In genomic region chr13:27945062-27945461, GRCm38 (mm10) we compare ENCODE assay signal across 10 mouse cellular contexts.
DNase-seq lines count a peak whose midpoint lies in the region; ATAC-seq and TF ChIP-seq lines count a peak whose summit lies in the region.
"Had no signal": no experiment of that assay in that cellular context is flagged by ENCODE, and none has a peak within 500 bp of the region (broad histone marks: within the 10 kb centered on the region; RNA-seq: fewer than 3 reads in every experiment).

No protein-coding gene starts in this region.

- peak; percentile 22 for DNase-seq in forebrain, embryonic 10.5 days (ENCODE audit: extremely low spot score, low spot score)
- peak; percentile 44 for DNase-seq in urinary bladder, postnatal 14 days (ENCODE audit: low spot score)
- DNase-seq in urinary bladder, postnatal 4 days (ENCODE audit: low spot score in 2 of 2): no peak
- DNase-seq in kidney, adult 9 months: peak; percentile 59
- DNase-seq in liver, postnatal 0 days: peak; percentile 48
- peak; percentile 59 for DNase-seq in splenic B cell, adult 2 months (ENCODE audit: low read depth, low spot score)

- TF ChIP-seq EP300 in liver, postnatal 0 days (IDR thresholded peaks at IDR 0.05; ENCODE audit: low read depth): no peak

- no peak overlapping the region for H3K4me3 ChIP-seq in forebrain, embryonic 10.5 days
- H3K4me3 ChIP-seq in forebrain, embryonic 15.5 days: no peak overlapping the region
- H3K4me3 ChIP-seq in cortical plate, adult 2 months (ENCODE audit: insufficient read depth, low read length): no peak overlapping the region
- H3K4me3 ChIP-seq in liver, postnatal 0 days (ENCODE audit: low read depth, low read length): no peak overlapping the region
- H3K4me3 ChIP-seq: hindbrain, embryonic 15.5 days; neural tube, embryonic 13.5 days had no signal

- H3K9ac ChIP-seq in forebrain, embryonic 15.5 days (replicated peaks): no peak overlapping the region
- H3K9ac ChIP-seq in liver, postnatal 0 days (replicated peaks): no peak overlapping the region
- H3K9ac ChIP-seq: hindbrain, embryonic 15.5 days; neural tube, embryonic 13.5 days had no signal

- H3K4me2 ChIP-seq in forebrain, embryonic 15.5 days (replicated peaks): no peak overlapping the region
- no peak overlapping the region for H3K4me2 ChIP-seq in liver, postnatal 0 days (ENCODE audit: low read depth, low read length)
- H3K4me2 ChIP-seq: hindbrain, embryonic 15.5 days; neural tube, embryonic 13.5 days had no signal

- no peaks in the 10 kb centered on the region for H3K4me1 ChIP-seq in forebrain, embryonic 10.5 days
- no peaks in the 10 kb centered on the region for H3K4me1 ChIP-seq in forebrain, embryonic 15.5 days
- no peaks in the 10 kb centered on the region for H3K4me1 ChIP-seq in cortical plate, adult 2 months (ENCODE audit: control insufficient read depth, insufficient read depth, low read length)
- H3K4me1 ChIP-seq in liver, postnatal 0 days (ENCODE audit: insufficient read depth): no peaks in the 10 kb centered on the region
- H3K4me1 ChIP-seq: hindbrain, embryonic 15.5 days; neural tube, embryonic 13.5 days had no signal

- H3K36me3 ChIP-seq in forebrain, embryonic 10.5 days (replicated peaks): no peaks in the 10 kb centered on the region
- H3K36me3 ChIP-seq in forebrain, embryonic 15.5 days: no peaks in the 10 kb centered on the region
- H3K36me3 ChIP-seq in liver, postnatal 0 days (replicated peaks; ENCODE audit: insufficient read depth, low read length): no peaks in the 10 kb centered on the region
- H3K36me3 ChIP-seq in splenic B cell, adult 2 months (ENCODE audit: control insufficient read depth, insufficient read depth, low read length, poor library complexity, severe bottlenecking): no peaks in the 10 kb centered on the region
- H3K36me3 ChIP-seq: hindbrain, embryonic 15.5 days; neural tube, embryonic 13.5 days had no signal

- H3K9me3 ChIP-seq in forebrain, embryonic 10.5 days: no peaks in the 10 kb centered on the region; the same call in 1 of the 2 replicates
- no peaks in the 10 kb centered on the region for H3K9me3 ChIP-seq in forebrain, embryonic 15.5 days
- H3K9me3 ChIP-seq in liver, postnatal 0 days (ENCODE audit: low read length): no peaks in the 10 kb centered on the region
- H3K9me3 ChIP-seq: hindbrain, embryonic 15.5 days had no signal

- ATAC-seq in forebrain, embryonic 15.5 days (replicated peaks): no peak
- ATAC-seq in liver, postnatal 0 days: no peak

- H3K27me3 ChIP-seq in forebrain, embryonic 10.5 days (ENCODE audit: poor library complexity, severe bottlenecking): no peaks in the 10 kb centered on the region
- H3K27me3 ChIP-seq in forebrain, embryonic 15.5 days: no peaks in the 10 kb centered on the region
- H3K27me3 ChIP-seq in liver, postnatal 0 days (ENCODE audit: insufficient read depth, low read length): no peaks in the 10 kb centered on the region
- H3K27me3 ChIP-seq in splenic B cell, adult 2 months (ENCODE audit: control insufficient read depth, insufficient read depth, low read length, poor library complexity, severe bottlenecking): no peaks in the 10 kb centered on the region
- H3K27me3 ChIP-seq: hindbrain, embryonic 15.5 days; neural tube, embryonic 13.5 days had no signal

- TF ChIP-seq POLR2A in cortical plate, adult 2 months (IDR thresholded peaks at IDR 0.05; ENCODE audit: extremely low read depth, insufficient read depth, low read length): no peak

- 48% methylated on average over 3 of the region's 3 CpGs for WGBS in forebrain, embryonic 10.5 days
- WGBS in forebrain, embryonic 15.5 days: 62% methylated on average over 3 of the region's 3 CpGs
- 43% methylated on average over 3 of the region's 3 CpGs for WGBS in liver, postnatal 0 days (ENCODE audit: insufficient replicate concordance)

- peak; percentile 32; the same call in 1 of the 2 replicates for TF ChIP-seq CTCF in cortical plate, adult 2 months (IDR thresholded peaks at IDR 0.05; ENCODE audit: extremely low read depth, insufficient read depth, low read length)
- peak; percentile 77 for TF ChIP-seq CTCF in liver, postnatal 0 days (IDR thresholded peaks at IDR 0.05; ENCODE audit: low read depth)

- H3K27ac ChIP-seq in forebrain, embryonic 10.5 days: no peak overlapping the region
- no peak overlapping the region for H3K27ac ChIP-seq in forebrain, embryonic 15.5 days (replicated peaks)
- H3K27ac ChIP-seq in cortical plate, adult 2 months (ENCODE audit: insufficient read depth, low read length): no peak overlapping the region
- no peak overlapping the region for H3K27ac ChIP-seq in liver, postnatal 0 days (ENCODE audit: low read depth)
- H3K27ac ChIP-seq: hindbrain, embryonic 15.5 days; neural tube, embryonic 13.5 days had no signal

Comparison
In these comparisons a context has a peak if more than half of its experiments do, and no peak if none do; other contexts are left out.
1. DNase-seq: peak in forebrain, embryonic 10.5 days (single experiment), urinary bladder, postnatal 14 days (single experiment), kidney, adult 9 months (single experiment), liver, postnatal 0 days (single experiment) and splenic B cell, adult 2 months (single experiment); none in urinary bladder, postnatal 4 days (0 of 2).